Mouse (Mus musculus) layer of hippocampus, adult 9-11 months (tissue): ENCODE data around the gene Glb1.
"Not testable (repeated sequence)": the region's sequence is repeated elsewhere in the genome, so short reads cannot be mapped to it uniquely, and the experiment has no call there.

Experiments used
- DNase-seq: peaks from one replicate; pipeline ENCODE4 v3.0.0; 2022

Gene Glb1

DNA sequence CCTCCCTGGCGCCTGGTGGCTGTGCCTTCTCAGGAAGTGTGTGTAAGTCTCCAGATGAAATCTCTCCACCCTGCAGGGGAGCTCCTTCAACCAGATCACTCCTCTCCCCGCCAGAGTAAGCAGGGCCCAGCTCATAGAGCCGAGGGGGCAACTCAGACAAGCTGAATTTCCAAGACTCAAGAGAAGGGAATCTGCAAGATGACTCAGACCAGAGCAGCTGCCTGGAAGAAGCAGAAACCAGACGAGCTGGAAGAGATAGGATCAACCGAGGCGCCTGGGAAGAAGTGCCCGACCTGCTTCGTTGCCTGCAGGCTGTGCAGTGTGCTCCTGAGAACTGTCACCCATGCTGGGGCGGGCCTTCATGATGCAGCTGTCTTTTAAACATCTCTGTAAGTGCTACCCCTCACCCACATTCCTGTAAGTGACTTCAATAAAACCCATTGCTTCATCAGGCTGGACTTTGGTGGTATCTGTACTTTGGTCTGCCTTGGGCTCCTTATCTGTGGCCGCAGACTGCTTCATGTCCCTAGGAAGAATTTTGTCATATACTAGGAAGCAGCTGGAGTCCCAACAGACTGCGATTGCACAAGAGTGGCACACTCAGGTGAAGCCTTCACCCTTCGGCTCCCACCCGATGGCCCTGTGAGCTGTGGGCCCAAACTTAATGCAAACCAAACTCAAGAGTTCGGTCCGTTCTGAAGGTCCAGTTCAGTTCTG lies 102.0 kb downstream of the Glb1 start:
- DNase-seq, result no peak

GRCm38 (mm10) chr9:114504816-114505215 lies 103.9 kb downstream of the Glb1 start, which contains the start of gene Ccr4:
Gene Ccr4 (minus strand): TSS chr9:114504916.
- DNase-seq, result no peak

DNA sequence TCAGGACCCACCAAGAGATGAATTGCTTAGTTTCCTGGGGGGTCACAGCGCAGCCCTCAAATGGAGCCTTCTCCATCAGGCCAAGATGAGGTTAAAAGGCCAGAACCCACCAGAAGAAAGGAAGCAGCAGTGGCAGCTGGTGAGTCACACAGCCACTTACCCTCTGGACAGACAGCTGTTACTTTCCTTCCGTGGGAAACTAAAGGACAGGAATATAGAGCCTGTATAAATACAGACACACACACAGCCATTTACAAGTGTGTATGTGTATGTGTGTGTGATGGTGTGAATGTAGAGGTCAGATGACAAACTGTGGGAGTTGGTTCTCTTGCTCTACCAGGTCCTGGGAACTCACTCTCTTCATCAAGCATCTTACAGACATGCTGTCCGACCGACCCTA lies 105.7 kb downstream of the Glb1 start:
- DNase-seq, result no peak

- no peak for DNase-seq
Observed at GRCm38 (mm10) chr9:114507421-114507820, 106.5 kb downstream of the Glb1 start.

- DNase-seq, result no peak
Observed at GRCm38 (mm10) chr9:114509785-114510184, 108.9 kb downstream of the Glb1 start.

- DNase-seq, result no peak
Observed at GRCm38 (mm10) chr9:114512831-114513230, 112.0 kb downstream of the Glb1 start.

DNA sequence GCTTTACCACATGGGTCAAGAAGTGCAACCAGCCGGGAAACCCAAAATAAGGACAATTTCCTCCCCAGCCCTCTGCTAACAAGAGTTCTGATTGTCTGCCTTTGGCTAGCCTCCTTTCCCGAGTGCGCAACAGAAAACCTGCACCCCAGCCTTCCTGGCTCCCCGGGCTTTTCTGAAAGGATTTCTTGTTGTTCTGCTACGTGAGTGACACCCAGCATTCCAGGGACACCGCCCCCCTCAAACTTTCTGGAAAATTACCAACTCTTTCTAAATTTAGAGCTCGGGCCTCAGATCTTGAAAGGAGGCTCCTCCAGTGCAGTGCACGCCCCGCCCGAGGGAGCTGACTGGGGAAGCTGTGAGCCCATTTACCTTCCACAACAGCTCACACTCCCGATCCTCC lies 114.5 kb downstream of the Glb1 start, which contains the start of gene C130032M10Rik:
Gene C130032M10Rik, plus strand, starts transcription at position 334 of the 400 bp plus-strand sequence.
- DNase-seq, result no peak

- DNase-seq, result no peak
Observed at GRCm38 (mm10) chr9:114517924-114518497, 117.1 kb downstream of the Glb1 start.

DNA sequence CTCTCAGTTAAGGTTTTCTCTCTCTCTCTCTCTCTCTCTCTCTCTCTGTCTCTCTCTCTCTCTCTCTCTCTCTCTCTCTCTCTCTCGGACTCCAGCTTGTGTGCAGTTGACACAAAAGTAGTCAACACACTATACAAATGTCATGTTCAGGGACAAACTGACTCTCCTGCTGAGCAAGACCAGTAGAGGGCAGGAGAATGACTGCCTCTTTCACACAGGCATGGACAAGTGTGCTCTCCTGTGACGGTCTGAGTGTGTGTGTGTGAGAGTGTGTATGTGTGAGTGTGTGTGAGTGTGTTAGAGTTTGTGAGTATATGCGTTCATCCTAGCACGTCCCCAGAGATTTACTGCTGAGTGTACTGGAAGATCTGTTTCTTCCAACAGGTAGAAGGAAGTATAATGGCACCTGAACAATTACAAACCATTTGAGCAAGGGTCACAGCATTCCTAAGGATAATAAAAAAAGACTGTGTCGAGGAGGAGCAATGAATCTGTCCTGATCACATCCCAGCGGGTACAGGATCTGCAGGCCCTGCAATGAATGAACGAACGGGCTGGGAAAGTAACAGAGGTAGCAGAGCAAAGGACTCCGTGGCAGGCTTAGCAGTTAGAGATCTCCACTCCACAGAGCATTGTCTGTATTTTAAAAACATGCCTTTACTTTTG lies 118.1 kb downstream of the Glb1 start:
- DNase-seq, result no peak

DNA sequence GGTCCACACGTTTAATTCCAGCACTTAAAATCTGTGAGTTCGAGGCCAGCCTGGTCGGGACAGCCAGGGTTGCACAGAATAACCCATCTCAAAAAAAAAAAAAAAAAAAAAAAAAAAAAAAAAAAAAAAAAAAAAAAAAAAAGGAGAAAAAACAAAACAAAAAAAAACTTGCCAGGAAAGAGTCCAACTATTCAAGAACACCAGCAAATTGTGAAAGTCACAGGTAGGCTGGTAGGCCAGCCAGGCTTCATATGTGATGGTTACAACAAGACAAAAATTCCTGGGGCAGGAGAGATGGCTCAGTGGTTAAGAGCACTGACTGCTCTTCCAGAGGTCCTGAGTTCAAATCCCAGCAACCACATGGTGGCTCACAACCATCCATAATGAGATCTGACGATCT lies 119.7 kb downstream of the Glb1 start:
- not testable (repeated sequence) for DNase-seq

DNA sequence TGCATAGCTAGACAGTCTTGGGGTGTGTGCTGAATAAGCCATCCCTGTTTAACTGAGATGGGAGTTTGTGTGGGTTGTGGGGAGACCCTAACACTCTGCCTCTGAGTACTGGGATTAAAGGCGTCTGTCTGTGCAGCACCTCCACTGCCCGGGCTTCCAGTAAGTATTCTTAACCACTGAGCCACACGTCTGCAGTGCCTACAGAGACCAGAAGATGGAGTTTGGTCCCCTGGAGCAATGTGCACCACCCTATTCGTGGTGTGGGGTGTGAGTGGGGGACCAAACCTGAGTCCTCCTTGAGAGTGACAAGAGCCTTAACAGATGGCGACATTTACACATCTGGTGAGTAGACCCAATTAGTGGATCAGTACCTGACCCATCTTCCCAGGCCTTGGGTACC lies 121.2 kb downstream of the Glb1 start:
- no peak for DNase-seq

DNA sequence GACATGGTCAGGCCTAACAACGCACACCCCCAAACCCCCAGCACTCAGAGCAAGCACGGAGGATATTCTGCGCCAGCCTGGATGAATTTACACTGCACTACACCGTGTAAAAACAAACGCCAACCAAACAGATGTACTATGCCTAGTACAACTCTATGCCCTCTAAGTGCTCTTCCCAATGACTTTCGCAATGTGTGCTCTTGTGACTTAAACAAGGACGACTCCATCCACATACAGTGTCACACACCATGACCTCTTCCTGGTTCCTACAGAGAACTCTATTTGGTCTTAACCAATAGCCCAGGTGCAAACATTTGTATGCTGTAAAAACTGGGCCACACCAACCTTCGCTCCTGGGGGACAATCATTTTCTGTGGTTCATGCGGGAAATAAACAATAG lies 121.6 kb downstream of the Glb1 start:
- no peak for DNase-seq
